Mouse (Mus musculus) midbrain, embryonic 15.5 days (tissue): ENCODE results near the gene Cep135. TPM values are rescaled to one million over a fixed set of nuclear protein-coding genes. Genes with fewer than 3 reads are reported as not detected.
A peak's percentile ranks its signal among the peaks of the same experiment; 100 is the strongest.

Experiments
- ATAC-seq: fragments of 200-750 bp; cut with Nextera tagmentation; replicated peaks from 2 replicates; pipeline ENCODE4 v1.8.0; 2017; ENCODE audit warnings: moderate TSS enrichment
- H3K27ac ChIP-seq: fragments of 300-500 bp; sonication (generic); 2 replicates; pipeline ENCODE4 v1.5.1; 2015; ENCODE audit warnings: mild to moderate bottlenecking, inconsistent platforms
- H3K27me3 ChIP-seq: fragments of 300-500 bp; sonication (generic); replicated peaks from 2 replicates; pipeline ENCODE4 v1.6.1; 2015; ENCODE audit warnings: inconsistent platforms
- H3K36me3 ChIP-seq: fragments of 300-500 bp; sonication (generic); replicated peaks from 2 replicates; pipeline ENCODE4 v1.6.1; 2015; ENCODE audit warnings: inconsistent platforms
- H3K4me1 ChIP-seq: fragments of 300-500 bp; sonication (generic); 2 replicates; pipeline ENCODE4 v1.6.1; 2015; ENCODE audit warnings: inconsistent platforms
- H3K4me2 ChIP-seq: fragments of 300-500 bp; sonication (generic); 2 replicates; pipeline ENCODE4 v1.6.1; 2015; ENCODE audit warnings: inconsistent platforms, mild to moderate bottlenecking, moderate library complexity
- H3K4me3 ChIP-seq: fragments of 300-500 bp; sonication (generic); 2 replicates; pipeline ENCODE4 v1.5.1; 2015; ENCODE audit warnings: mild to moderate bottlenecking, inconsistent platforms
- H3K9ac ChIP-seq: fragments of 300-500 bp; sonication (generic); 2 replicates; pipeline ENCODE4 v1.6.1; 2015; ENCODE audit warnings: mild to moderate bottlenecking, inconsistent platforms
- H3K9me3 ChIP-seq: fragments of 300-500 bp; sonication (generic); 2 replicates; pipeline ENCODE4 v1.6.1; 2016; ENCODE audit warnings: inconsistent platforms
- WGBS: fragments of 180-500 bp; shearing (Covaris S2); methylation state at CpG from one replicate; pipeline ENCODE4 v1.1.7; 2015; ENCODE audit warnings: mixed read lengths; 5-methylcytosine and 5-hydroxymethylcytosine counted together
- polyA plus RNA-seq: library from polyadenylated mRNA; unstranded; fragments of >200 nt; fragmentation: Nextera tagmentation; extraction: Ambion mirVana; gene quantifications from 2 replicates; pipeline ENCODE4 v1.2.1, GENCODE M21; 2015

The Cep135 gene
- polyA plus RNA-seq = 2.9 and 3.7 TPM in 2 replicates

- peak; percentile 99 for ATAC-seq
Measured at GRCm38 (mm10) chr5:76588551-76589283, at the start of gene Cep135. Gene Cep135 (plus strand): TSS chr5:76588698.

GRCm38 (mm10) chr5:76540181-76540580 lies 48.3 kb upstream of the Cep135 start:
- WGBS = 65% methylated on average over 8 of the region's 8 CpGs
- H3K27me3 ChIP-seq = no peaks in the 10 kb centered on the region
- H3K27ac ChIP-seq = no peak overlapping the region
- ATAC-seq = no peak
- no peak overlapping the region for H3K4me3 ChIP-seq
- no peaks in the 10 kb centered on the region for H3K9me3 ChIP-seq
- no peak overlapping the region for H3K4me2 ChIP-seq
- no peak overlapping the region for H3K9ac ChIP-seq
- peaks cover 56% of the 10 kb centered on the region for H3K36me3 ChIP-seq
- H3K4me1 ChIP-seq = no peaks in the 10 kb centered on the region

More at GRCm38 (mm10) chr5:76588551-76589283, at the start of gene Cep135:
- Histone ChIP-seq H3K36me3 (0 out of 2 replicates have a peak, but pooled peaks cover 3% of the 10 kb centered on the region), H3K4me3 (peak within 1 kb of the TSS; percentile 81), H3K27ac (peak within 1 kb of the TSS; percentile 76), H3K4me1 (peaks cover 7% of the 10 kb centered on the region), H3K9me3 (no peaks in the 10 kb centered on the region), H3K27me3 (no peaks in the 10 kb centered on the region), H3K9ac (peak within 1 kb of the TSS; percentile 56), H3K4me2 (peak within 1 kb of the TSS; percentile 82)
- WGBS = under 1% methylated on average over 91 of the region's 92 CpGs

- Histone ChIP-seq H3K9me3 (no peaks in the 10 kb centered on the region), H3K27ac (no peak overlapping the region), H3K36me3 (peaks cover 59% of the 10 kb centered on the region), H3K4me3 (no peak overlapping the region), H3K27me3 (no peaks in the 10 kb centered on the region), H3K4me2 (no peak overlapping the region), H3K9ac (no peak overlapping the region), H3K4me1 (no peaks in the 10 kb centered on the region)
- no peak for ATAC-seq
Measured at GRCm38 (mm10) chr5:76540842-76541241, 47.7 kb upstream of the Cep135 start.

GRCm38 (mm10) chr5:76543200-76543599 lies 45.3 kb upstream of the Cep135 start:
- H3K27ac ChIP-seq = no peak overlapping the region
- 93% methylated on average over 8 of the region's 8 CpGs for WGBS
- H3K4me1 ChIP-seq = no peaks in the 10 kb centered on the region
- H3K9ac ChIP-seq = no peak overlapping the region
- H3K36me3 ChIP-seq = peaks cover 45% of the 10 kb centered on the region
- H3K27me3 ChIP-seq = no peaks in the 10 kb centered on the region
- ATAC-seq = no peak
- no peak overlapping the region for H3K4me2 ChIP-seq
- H3K9me3 ChIP-seq = no peaks in the 10 kb centered on the region
- H3K4me3 ChIP-seq = no peak overlapping the region

GRCm38 (mm10) chr5:76550426-76550825 lies 38.1 kb upstream of the Cep135 start:
- Histone ChIP-seq H3K9me3 (no peaks in the 10 kb centered on the region), H3K4me1 (no peaks in the 10 kb centered on the region), H3K27me3 (no peaks in the 10 kb centered on the region), H3K9ac (no peak overlapping the region), H3K4me3 (no peak overlapping the region), H3K4me2 (no peak overlapping the region), H3K27ac (no peak overlapping the region), H3K36me3 (peaks cover 23% of the 10 kb centered on the region)
- 91% methylated on average over 8 of the region's 8 CpGs for WGBS
- ATAC-seq = no peak

- Histone ChIP-seq H3K4me2 (no peak overlapping the region), H3K4me1 (no peaks in the 10 kb centered on the region), H3K27ac (no peak overlapping the region), H3K36me3 (peaks cover 67% of the 10 kb centered on the region), H3K9ac (no peak overlapping the region), H3K4me3 (no peak overlapping the region), H3K27me3 (no peaks in the 10 kb centered on the region), H3K9me3 (no peaks in the 10 kb centered on the region)
- ATAC-seq = no peak
- WGBS = 22% methylated on average over 3 of the region's 3 CpGs
Measured at GRCm38 (mm10) chr5:76565321-76565720, 23.2 kb upstream of the Cep135 start.

- no peak overlapping the region for H3K4me2 ChIP-seq
- no peak overlapping the region for H3K27ac ChIP-seq
- no peak for ATAC-seq
- H3K4me3 ChIP-seq = no peak overlapping the region
- no peaks in the 10 kb centered on the region for H3K4me1 ChIP-seq
- 71% methylated on average over 7 of the region's 7 CpGs for WGBS
- H3K9me3 ChIP-seq = no peaks in the 10 kb centered on the region
- H3K9ac ChIP-seq = no peak overlapping the region
- H3K36me3 ChIP-seq = peaks cover 8% of the 10 kb centered on the region; the same call in 1 of the 2 replicates
- H3K27me3 ChIP-seq = no peaks in the 10 kb centered on the region
Measured at GRCm38 (mm10) chr5:76574251-76574650, 14.2 kb upstream of the Cep135 start.

- H3K4me3 ChIP-seq = no peak overlapping the region
- H3K9ac ChIP-seq = no peak overlapping the region
- no peak overlapping the region for H3K27ac ChIP-seq
- H3K4me1 ChIP-seq = no peaks in the 10 kb centered on the region
- WGBS = 70% methylated on average over 3 of the region's 3 CpGs
- no peak for ATAC-seq
- no peaks in the 10 kb centered on the region for H3K9me3 ChIP-seq
- no peaks in the 10 kb centered on the region for H3K36me3 ChIP-seq
- no peak overlapping the region for H3K4me2 ChIP-seq
- H3K27me3 ChIP-seq = no peaks in the 10 kb centered on the region
Measured at GRCm38 (mm10) chr5:76577026-76577425, 11.5 kb upstream of the Cep135 start.

- Histone ChIP-seq H3K4me1 (peaks cover 7% of the 10 kb centered on the region), H3K27me3 (no peaks in the 10 kb centered on the region), H3K4me2 (no peak overlapping the region), H3K9ac (no peak overlapping the region), H3K4me3 (no peak overlapping the region), H3K27ac (no peak overlapping the region), H3K9me3 (no peaks in the 10 kb centered on the region), H3K36me3 (no peaks in the 10 kb centered on the region)
- no peak for ATAC-seq
- 84% methylated on average over 2 of the region's 2 CpGs for WGBS
Measured at GRCm38 (mm10) chr5:76585378-76585777, 3.1 kb upstream of the Cep135 start.

GRCm38 (mm10) chr5:76589311-76589710 lies 813 bp downstream of the Cep135 start:
- peak overlapping the region; percentile 82 for H3K4me2 ChIP-seq
- H3K4me3 ChIP-seq = peak overlapping the region; percentile 81
- WGBS = 6% methylated on average over 7 of the region's 7 CpGs
- H3K27ac ChIP-seq = no peak overlapping the region
- peak overlapping the region; percentile 56 for H3K9ac ChIP-seq
- H3K36me3 ChIP-seq = 0 out of 2 replicates have a peak, but pooled peaks cover 3% of the 10 kb centered on the region
- no peaks in the 10 kb centered on the region for H3K9me3 ChIP-seq
- peaks cover 7% of the 10 kb centered on the region for H3K4me1 ChIP-seq
- H3K27me3 ChIP-seq = no peaks in the 10 kb centered on the region
- no peak for ATAC-seq

- 85% methylated on average over 2 of the region's 2 CpGs for WGBS
- Histone ChIP-seq H3K9me3 (no peaks in the 10 kb centered on the region), H3K9ac (no peak overlapping the region), H3K4me1 (peaks cover 7% of the 10 kb centered on the region), H3K36me3 (0 out of 2 replicates have a peak, but pooled peaks cover 3% of the 10 kb centered on the region), H3K4me3 (no peak overlapping the region), H3K27me3 (no peaks in the 10 kb centered on the region), H3K27ac (no peak overlapping the region), H3K4me2 (0 out of 2 replicates have a peak overlapping the region, but pooled peaks have one; percentile 82)
- no peak for ATAC-seq
Measured at GRCm38 (mm10) chr5:76590009-76590408, 1.5 kb downstream of the Cep135 start.

GRCm38 (mm10) chr5:76591885-76592284 lies 3.4 kb downstream of the Cep135 start:
- 56% methylated on average over 9 of the region's 9 CpGs for WGBS
- Histone ChIP-seq H3K36me3 (0 out of 2 replicates have a peak, but pooled peaks cover 3% of the 10 kb centered on the region), H3K4me2 (no peak overlapping the region), H3K27me3 (no peaks in the 10 kb centered on the region), H3K9ac (no peak overlapping the region; the same call in 1 of the 2 replicates), H3K4me1 (peaks cover 7% of the 10 kb centered on the region), H3K27ac (no peak overlapping the region), H3K4me3 (no peak overlapping the region), H3K9me3 (no peaks in the 10 kb centered on the region)
- no peak for ATAC-seq
